Mouse (Mus musculus) heart, postnatal 0 days (tissue): ENCODE measurements around the gene Zfp879.

Experiments used
- CTCF ChIP-seq: IDR thresholded peaks from 2 replicates; pipeline ENCODE4 v1.5.1; 2016; ENCODE audit warnings: antibody characterized with exemption, control low read depth, low read depth
- EP300 ChIP-seq: IDR thresholded peaks from 2 replicates; pipeline ENCODE4 v1.6.1; 2016; ENCODE audit warnings: antibody characterized with exemption, low read depth

DNA sequence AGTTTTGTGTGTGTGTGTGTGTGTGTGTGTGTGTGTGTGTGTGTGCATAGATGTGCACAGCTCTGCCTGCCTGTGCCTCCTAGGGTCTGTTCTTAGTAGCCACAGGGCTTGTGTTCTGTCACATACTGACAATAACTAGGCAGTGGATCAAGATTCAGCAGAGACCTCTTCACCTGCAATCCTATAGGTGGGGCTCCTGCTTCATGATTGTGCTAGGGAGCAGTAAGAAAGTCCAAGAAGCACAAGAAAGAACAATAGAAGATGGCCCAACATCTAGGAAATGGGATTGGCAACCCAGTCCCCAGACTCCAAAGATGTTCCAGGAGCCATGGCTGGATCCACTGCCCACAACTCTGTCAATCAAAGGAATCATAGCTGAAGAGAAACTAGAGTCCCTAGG is 42.5 kb downstream of the Zfp879 start:
- TF ChIP-seq CTCF, result no peak
- no peak for TF ChIP-seq EP300
